Comparison of ENCODE assay signal across 9 mouse cellular contexts in the genomic region with DNA sequence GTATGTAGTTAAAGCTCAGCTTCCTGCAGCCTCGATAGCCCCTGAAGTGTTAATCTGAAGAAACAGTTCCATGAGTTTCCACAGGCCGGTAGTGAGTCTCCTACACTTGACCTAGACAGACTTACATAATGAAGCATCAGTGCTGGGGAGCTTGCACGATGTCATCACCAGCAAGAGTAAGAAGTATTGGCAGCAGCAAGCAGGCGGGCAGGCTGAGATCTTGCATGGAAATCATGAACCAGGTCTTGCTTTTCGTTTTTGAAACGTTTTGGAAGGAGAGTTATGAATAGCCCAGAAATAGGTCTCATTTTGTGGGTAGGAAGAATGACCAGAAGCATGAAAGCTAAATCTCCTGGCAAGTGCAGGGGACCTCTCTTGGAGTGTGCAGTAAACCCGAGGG. TPM values are rescaled to one million over a fixed set of nuclear protein-coding genes. Genes with fewer than 3 reads are reported as not detected.
DNase-seq lines count a peak whose midpoint lies in the region; ATAC-seq lines count a peak whose summit lies in the region.
"Had no signal": no experiment of that assay in that cellular context is flagged by ENCODE, and none has a peak within 500 bp of the region (broad histone marks: within the 10 kb centered on the region; RNA-seq: fewer than 3 reads in every experiment).

A gene (minus strand): TSS at position 130 of the 400 bp plus-strand sequence.

- no peak for DNase-seq in kidney, adult 8-10 months
- peak; percentile 17 for DNase-seq in embryo, embryonic 11 days
- DNase-seq in mesoderm, embryonic 11.5 days (ENCODE audit: low read depth, low spot score) = peak; percentile 21
- DNase-seq in adrenal gland, adult 2 months = no peak
- DNase-seq in lung, adult 18-20 months = no peak

- no peaks in the 10 kb centered on the region for H3K36me3 ChIP-seq in kidney, embryonic 15.5 days
- no peaks in the 10 kb centered on the region for H3K36me3 ChIP-seq in intestine, embryonic 15.5 days
- H3K36me3 ChIP-seq: G1E had no signal

- peaks cover 14% of the 10 kb centered on the region for H3K4me1 ChIP-seq in kidney, embryonic 15.5 days
- no peaks in the 10 kb centered on the region for H3K4me1 ChIP-seq in intestine, embryonic 15.5 days (replicated peaks)

- H3K27ac ChIP-seq in kidney, embryonic 15.5 days = no peak within 1 kb of the TSS
- H3K27ac ChIP-seq in intestine, embryonic 15.5 days = no peak within 1 kb of the TSS

- no peaks in the 10 kb centered on the region for H3K9me3 ChIP-seq in kidney, embryonic 15.5 days (replicated peaks)
- no peaks in the 10 kb centered on the region for H3K9me3 ChIP-seq in intestine, embryonic 15.5 days

- 4% methylated on average over 7 of the region's 7 CpGs for WGBS in kidney, embryonic 15.5 days
- 11% methylated on average over 7 of the region's 7 CpGs for WGBS in intestine, embryonic 15.5 days

- H3K4me2 ChIP-seq in kidney, embryonic 15.5 days = peak within 1 kb of the TSS; percentile 55
- peak within 1 kb of the TSS; percentile 49 for H3K4me2 ChIP-seq in intestine, embryonic 15.5 days (replicated peaks)

- H3K9ac ChIP-seq in kidney, embryonic 15.5 days = no peak within 1 kb of the TSS
- no peak within 1 kb of the TSS for H3K9ac ChIP-seq in intestine, embryonic 15.5 days

- no peak for ATAC-seq in kidney, embryonic 15.5 days (replicated peaks; ENCODE audit: low FRiP score)
- ATAC-seq in intestine, embryonic 15.5 days = no peak
- no peak for ATAC-seq in megakaryocyte, adult 5-6 weeks (ENCODE audit: poor library complexity, severe bottlenecking)

- 0 out of 2 replicates have a peak, but pooled peaks cover 3% of the 10 kb centered on the region for H3K27me3 ChIP-seq in kidney, embryonic 15.5 days
- H3K27me3 ChIP-seq in intestine, embryonic 15.5 days (replicated peaks) = no peaks in the 10 kb centered on the region

- peak within 1 kb of the TSS; percentile 25 for H3K4me3 ChIP-seq in kidney, embryonic 15.5 days (replicated peaks)
- H3K4me3 ChIP-seq in intestine, embryonic 15.5 days (replicated peaks) = peak within 1 kb of the TSS; percentile 5; the same call in 1 of the 2 replicates

RNA-seq across cellular contexts. Expression of the gene that starts here (rescaled TPM):
- 1.3 and 1.4 TPM in 2 replicates for polyA plus RNA-seq in kidney, embryonic 15.5 days (2015; fragmentation: Nextera tagmentation; extraction: Ambion mirVana)
- polyA plus RNA-seq in intestine, embryonic 15.5 days (2015; fragmentation: Nextera tagmentation; extraction: Ambion mirVana) = 0.24 and 0.25 TPM in 2 replicates
- total RNA-seq in adrenal gland, adult 2 months (2021) = under 1 TPM; 0.14 to 0.24 TPM
- 0.04 TPM in 1 of 2 replicates, not detected in the other for polyA plus RNA-seq in adrenal gland, adult 2 months (2012; rRNA removed)
- not detected in 2 replicates for total RNA-seq in megakaryocyte, adult 5-6 weeks (2015)
- not detected in 2 replicates for total RNA-seq in megakaryocyte, adult 5-6 weeks (2017)
- polyA plus RNA-seq: G1E had no signal

Comparison
In these comparisons a context has a peak if more than half of its experiments do, and no peak if none do; other contexts are left out.
1. DNase-seq: peak in embryo, embryonic 11 days (single experiment) and mesoderm, embryonic 11.5 days (single experiment); none in kidney, adult 8-10 months (0 of 2), adrenal gland, adult 2 months (single experiment) and lung, adult 18-20 months (0 of 2).